Comparison of ENCODE assay signal across 22 mouse cellular contexts in the genomic region with DNA sequence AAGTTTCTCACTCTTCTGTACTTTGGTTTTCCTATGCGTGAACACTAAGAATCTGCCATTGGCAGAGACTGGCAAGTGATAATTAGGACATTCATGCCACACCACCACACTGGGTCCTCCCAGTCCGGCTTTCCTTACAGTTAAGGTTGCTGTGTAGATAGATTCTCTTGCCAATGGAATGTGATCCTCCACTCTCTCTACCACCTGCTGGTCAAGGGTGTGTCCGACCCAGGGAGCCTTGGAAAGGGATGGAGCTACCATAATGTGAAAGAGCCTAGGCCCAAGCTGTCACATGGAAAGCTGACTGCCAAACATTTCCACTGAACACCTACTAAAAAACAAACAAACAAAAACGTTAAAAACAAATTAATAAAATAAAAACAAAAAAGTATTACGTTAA.
"Had no signal": no experiment of that assay in that cellular context is flagged by ENCODE, and none has a peak within 500 bp of the region (broad histone marks: within the 10 kb centered on the region; RNA-seq: fewer than 3 reads in every experiment).

No protein-coding gene starts in this region.

- H3K4me2 ChIP-seq: liver, embryonic 13.5 days; liver, embryonic 15.5 days; lung, embryonic 15.5 days; midbrain, embryonic 11.5 days; midbrain, embryonic 13.5 days; midbrain, embryonic 15.5 days; neural tube, embryonic 12.5 days; stomach, embryonic 15.5 days had no signal

- H3K27me3 ChIP-seq: liver, embryonic 13.5 days; liver, embryonic 15.5 days; lung, embryonic 15.5 days; megakaryocyte, embryonic 14.5 days; midbrain, embryonic 13.5 days; midbrain, embryonic 15.5 days; neural tube, embryonic 12.5 days; stomach, embryonic 15.5 days had no signal

- H3K4me3 ChIP-seq: liver, embryonic 13.5 days; liver, embryonic 15.5 days; lung, embryonic 15.5 days; megakaryocyte, embryonic 14.5 days; midbrain, embryonic 13.5 days; midbrain, embryonic 15.5 days; neural tube, embryonic 12.5 days; stomach, embryonic 15.5 days had no signal

- H3K36me3 ChIP-seq: liver, embryonic 13.5 days; liver, embryonic 15.5 days; lung, embryonic 15.5 days; midbrain, embryonic 13.5 days; midbrain, embryonic 15.5 days; neural tube, embryonic 12.5 days; stomach, embryonic 15.5 days had no signal

- DNase-seq: liver, embryonic 13.5 days; liver, postnatal 0 days; lung, adult 2 months; lung, postnatal 14 days; lung, postnatal 36 days; retina, postnatal 1 day; right cerebral cortex, adult 18-20 months; right cerebral cortex, postnatal 14 days; spleen, adult 18-20 months; thymus, adult 2 months; thymus, postnatal 25 days; thymus, postnatal 4 days had no signal

- H3K27ac ChIP-seq: liver, embryonic 13.5 days; liver, embryonic 15.5 days; lung, embryonic 15.5 days; macrophage; midbrain, embryonic 13.5 days; midbrain, embryonic 15.5 days; neural tube, embryonic 12.5 days; stomach, embryonic 15.5 days; stomach, postnatal 0 days had no signal
